ENCODE assay signal across 7 mouse cellular contexts in the genomic region with DNA sequence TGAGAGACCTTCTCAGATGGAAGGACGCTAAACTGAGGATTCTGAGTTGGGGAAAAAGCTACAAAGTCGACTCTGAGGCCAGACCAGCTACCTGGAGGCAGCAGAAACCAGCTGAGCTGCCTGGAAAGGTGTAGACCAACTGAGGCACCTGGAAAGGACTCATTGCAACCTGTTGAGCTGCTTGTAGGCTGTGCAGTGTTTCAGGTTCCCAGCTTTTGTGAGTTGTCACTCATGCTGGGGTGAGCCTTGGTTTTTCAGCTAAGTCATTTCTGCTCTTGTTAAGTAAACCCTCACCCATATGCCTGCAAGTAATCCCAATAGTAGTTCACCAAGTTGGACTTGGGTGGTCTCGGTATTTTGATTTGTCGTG. TPM values are rescaled to one million over a fixed set of nuclear protein-coding genes. Genes with fewer than 3 reads are reported as not detected.
DNase-seq lines count a peak whose midpoint lies in the region; ATAC-seq and TF ChIP-seq lines count a peak whose summit lies in the region.

No protein-coding gene starts in this region.

- no peaks in the 10 kb centered on the region for H3K9me3 ChIP-seq in heart, postnatal 0 days (replicated peaks; ENCODE audit: control insufficient read depth, low read length)

- peaks cover 5% of the 10 kb centered on the region for H3K36me3 ChIP-seq in liver, adult 2 months (ENCODE audit: control insufficient read depth, insufficient read depth, low read length)
- H3K36me3 ChIP-seq in heart, postnatal 0 days (replicated peaks; ENCODE audit: control insufficient read depth, insufficient read depth, low read length) = peaks cover 9% of the 10 kb centered on the region
- H3K36me3 ChIP-seq in macrophage (ENCODE audit: inconsistent target) = peaks cover 2% of the 10 kb centered on the region; the same call in 1 of the 2 replicates

- H3K4me2 ChIP-seq in heart, postnatal 0 days (ENCODE audit: low read depth, low read length) = peak overlapping the region; percentile 74

- no peak for TF ChIP-seq CTCF in liver, adult 2 months (IDR thresholded peaks at IDR 0.05; ENCODE audit: low read depth, low read length)
- no peak for TF ChIP-seq CTCF in heart, postnatal 0 days (IDR thresholded peaks at IDR 0.05; ENCODE audit: low read depth)

- TF ChIP-seq POLR2A in liver, adult 2 months (IDR thresholded peaks at IDR 0.05; ENCODE audit: extremely low read depth, insufficient read depth, low read length) = no peak

- no peaks in the 10 kb centered on the region for H3K27me3 ChIP-seq in liver, adult 2 months (ENCODE audit: control insufficient read depth, insufficient read depth, low read length)
- no peaks in the 10 kb centered on the region for H3K27me3 ChIP-seq in heart, postnatal 0 days (ENCODE audit: control insufficient read depth, insufficient read depth, low read length)

- no peak for TF ChIP-seq EP300 in heart, postnatal 0 days (IDR thresholded peaks at IDR 0.05; ENCODE audit: low read depth)

- peak overlapping the region; percentile 81 for H3K9ac ChIP-seq in liver, adult 2 months (ENCODE audit: low read depth, low read length)
- H3K9ac ChIP-seq in heart, postnatal 0 days (replicated peaks; ENCODE audit: low read depth, low read length) = peak overlapping the region; percentile 86

- DNase-seq in liver, adult 2 months (ENCODE audit: extremely low read depth, low read depth, low spot score) = no peak
- no peak for DNase-seq in liver
- DNase-seq in cerebellum, postnatal 36 days = peak; percentile 8 to 10
- no peak for DNase-seq in heart, postnatal 0 days (ENCODE audit: low spot score)
- DNase-seq in ovary, postnatal 14 days (ENCODE audit: low spot score) = no peak
- DNase-seq in c-Kit-positive CD71-positive TER-119-positive erythroid progenitor cells, embryonic 14.5 days (ENCODE audit: low spot score) = no peak

- no peak overlapping the region for H3K27ac ChIP-seq in liver, adult 2 months (replicated peaks; ENCODE audit: insufficient read depth, low read depth, low read length)
- H3K27ac ChIP-seq in heart, postnatal 0 days (ENCODE audit: low read depth) = no peak overlapping the region
- H3K27ac ChIP-seq in macrophage = no peak overlapping the region

- H3K4me1 ChIP-seq in liver, adult 2 months (ENCODE audit: control insufficient read depth, insufficient read depth, low read length) = peaks cover 9% of the 10 kb centered on the region
- H3K4me1 ChIP-seq in heart, postnatal 0 days (ENCODE audit: control insufficient read depth, insufficient read depth) = peaks cover 12% of the 10 kb centered on the region

- peak overlapping the region; percentile 99; the same call in 1 of the 2 replicates for H3K4me3 ChIP-seq in liver, adult 2 months (ENCODE audit: insufficient read depth, low read depth, low read length)
- H3K4me3 ChIP-seq in heart, postnatal 0 days (ENCODE audit: low read depth, low read length) = peak overlapping the region; percentile 96
- peak overlapping the region; percentile 81 for H3K4me3 ChIP-seq in macrophage (ENCODE audit: inconsistent target)

- 0 out of 2 replicates have a peak, but pooled peaks have one; percentile 19 for ATAC-seq in heart, postnatal 0 days (ENCODE audit: insufficient read depth, low read depth)

- peaks cover 9% of the 10 kb centered on the region for H3K79me2 ChIP-seq in liver, adult 2 months (ENCODE audit: control insufficient read depth, insufficient read depth, low read length)
- H3K79me2 ChIP-seq in macrophage (ENCODE audit: inconsistent target) = peaks cover 35% of the 10 kb centered on the region

- 28% methylated on average over 4 of the region's 4 CpGs for WGBS in liver, adult 2 months
- 15% methylated on average over 4 of the region's 4 CpGs for WGBS in heart, postnatal 0 days
- WGBS in macrophage (ENCODE audit: missing documents) = 21% methylated on average over 4 of the region's 4 CpGs

RNA-seq across cellular contexts. Expression of gene Nfrkb, which starts 0.5 kb away (rescaled TPM):
- 6.6 and 8.6 TPM in 2 replicates for total RNA-seq in liver, adult 2 months (2014; rRNA removed)
- 5.6 and 8.2 TPM in 2 replicates for polyA plus RNA-seq in liver, adult 2 months (2012; rRNA removed)
- 19.7 and 34.3 TPM in 2 replicates for total RNA-seq in heart, postnatal 0 days (2014; rRNA removed; ENCODE audit: low replicate concordance)
- polyA plus RNA-seq in heart, postnatal 0 days (2015; fragmentation: Nextera tagmentation; extraction: Ambion mirVana) = 7.9 and 8.8 TPM in 2 replicates
- total RNA-seq in macrophage (2018; cell fraction: chromatin; rRNA removed) = 100 to 1,000 TPM in 9 of 26 experiments, 10 to 100 TPM in 17; 27.4 to 133 (median 88.0) TPM
- 10 to 100 TPM in 15 of 26 experiments, 1 to 10 TPM in 11; 5.3 to 17.7 (median 10.4) TPM for total RNA-seq in macrophage (2018; cell fraction: cytosol; rRNA removed)
- total RNA-seq in macrophage (2018; cell fraction: nucleus; rRNA removed) = 100 to 1,000 TPM in 1 of 26 experiments, 10 to 100 TPM in 25; 15.4 to 101 (median 39.7) TPM
- polyA plus RNA-seq in macrophage (2018) = 9.6 to 11.4 TPM (median 10.4 TPM) in 3 replicates

Comparison
In these comparisons a context has a peak if more than half of its experiments do, and no peak if none do; other contexts are left out.
1. DNase-seq: peak in cerebellum, postnatal 36 days (2 of 2); none in liver, adult 2 months (single experiment), liver (single experiment), heart, postnatal 0 days (single experiment), ovary, postnatal 14 days (single experiment) and c-Kit-positive CD71-positive TER-119-positive erythroid progenitor cells, embryonic 14.5 days (single experiment).
2. Peak in every context shown above with its lines, with median percentiles within 50 percentile points of each other: H3K4me3 ChIP-seq.